8 mouse cellular contexts compared by ENCODE assay signal in the genomic region with DNA sequence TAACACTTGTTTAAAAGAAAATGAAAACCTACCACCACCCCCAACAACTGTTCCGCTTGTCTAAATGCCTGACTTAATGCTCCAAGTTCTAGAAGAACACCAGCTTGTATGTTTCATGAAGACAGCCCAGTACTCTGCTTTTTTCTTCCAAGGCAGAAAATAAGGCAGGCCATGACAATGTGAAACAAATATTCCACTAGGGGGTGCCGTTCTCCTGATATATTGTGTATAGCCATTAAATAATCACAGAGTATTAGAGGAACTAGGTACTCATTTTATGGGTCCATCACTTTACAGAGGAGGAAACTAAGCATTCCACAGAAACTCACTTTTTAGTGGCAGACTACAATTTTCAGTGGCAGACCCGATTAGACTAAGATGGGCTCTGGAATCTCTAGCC. TPM values are rescaled to one million over a fixed set of nuclear protein-coding genes. Genes with fewer than 3 reads are reported as not detected.
DNase-seq lines count a peak whose midpoint lies in the region; ATAC-seq and TF ChIP-seq lines count a peak whose summit lies in the region.

No protein-coding gene starts in this region.

- H3K27ac ChIP-seq in forebrain, embryonic 14.5 days (ENCODE audit: low read depth, low read length): no peak overlapping the region
- no peak overlapping the region for H3K27ac ChIP-seq in forebrain, embryonic 12.5 days
- peak overlapping the region; percentile 98 for H3K27ac ChIP-seq in bone marrow macrophage, adult 2 months (ENCODE audit: insufficient read depth, low read depth, low read length)

- no peaks in the 10 kb centered on the region for H3K9me3 ChIP-seq in forebrain, embryonic 14.5 days (replicated peaks; ENCODE audit: control insufficient read depth, low read length)
- no peaks in the 10 kb centered on the region for H3K9me3 ChIP-seq in forebrain, embryonic 12.5 days

- H3K9ac ChIP-seq in forebrain, embryonic 14.5 days (ENCODE audit: low read length): no peak overlapping the region
- H3K9ac ChIP-seq in forebrain, embryonic 12.5 days: no peak overlapping the region

- peak; percentile 92 for DNase-seq in forebrain, embryonic 14.5 days (ENCODE audit: low spot score)
- peak; percentile 76 for DNase-seq in A20 (ENCODE audit: low read depth, low spot score)
- peak; percentile 76 for DNase-seq in kidney, postnatal 14 days
- peak; percentile 67 for DNase-seq in thymus, postnatal 14 days

- no peak overlapping the region for H3K4me3 ChIP-seq in forebrain, embryonic 14.5 days (ENCODE audit: low read depth, low read length)
- H3K4me3 ChIP-seq in forebrain, embryonic 12.5 days (replicated peaks): no peak overlapping the region
- no peak overlapping the region for H3K4me3 ChIP-seq in bone marrow macrophage, adult 2 months (ENCODE audit: insufficient read depth, low read length)

- 56% methylated on average over 3 of the region's 3 CpGs for WGBS in forebrain, embryonic 14.5 days
- 63% methylated on average over 3 of the region's 3 CpGs for WGBS in forebrain, embryonic 12.5 days

- H3K4me1 ChIP-seq in forebrain, embryonic 14.5 days (ENCODE audit: control insufficient read depth, insufficient read depth, low read length): peaks cover 2% of the 10 kb centered on the region; the same call in 1 of the 2 replicates
- peaks cover 1% of the 10 kb centered on the region; the same call in 1 of the 2 replicates for H3K4me1 ChIP-seq in forebrain, embryonic 12.5 days
- H3K4me1 ChIP-seq in bone marrow macrophage, adult 2 months (ENCODE audit: control insufficient read depth, insufficient read depth, low read length): peaks cover 65% of the 10 kb centered on the region

- H3K36me3 ChIP-seq in forebrain, embryonic 14.5 days (ENCODE audit: control insufficient read depth, insufficient read depth, low read length): peaks cover 40% of the 10 kb centered on the region
- peaks cover 41% of the 10 kb centered on the region for H3K36me3 ChIP-seq in forebrain, embryonic 12.5 days (replicated peaks)

- no peaks in the 10 kb centered on the region for H3K27me3 ChIP-seq in forebrain, embryonic 14.5 days (replicated peaks; ENCODE audit: control insufficient read depth, insufficient read depth, low read length)
- H3K27me3 ChIP-seq in forebrain, embryonic 12.5 days: no peaks in the 10 kb centered on the region

- TF ChIP-seq CTCF in bone marrow macrophage, adult 2 months (IDR thresholded peaks at IDR 0.05; ENCODE audit: low read depth, low read length): no peak

- no peak for TF ChIP-seq POLR2A in bone marrow macrophage, adult 2 months (IDR thresholded peaks at IDR 0.05; ENCODE audit: borderline replicate concordance, low read depth, low read length)

- no peak overlapping the region for H3K4me2 ChIP-seq in forebrain, embryonic 14.5 days (ENCODE audit: low read length)
- H3K4me2 ChIP-seq in forebrain, embryonic 12.5 days: no peak overlapping the region

- 0 out of 2 replicates have a peak, but pooled peaks have one; percentile 61 for ATAC-seq in forebrain, embryonic 14.5 days
- no peak for ATAC-seq in forebrain, embryonic 12.5 days (ENCODE audit: low FRiP score)
- peak; percentile 43 for ATAC-seq in granulocyte monocyte progenitor cell, adult 5-6 weeks (replicated peaks; ENCODE audit: poor library complexity, severe bottlenecking)
- ATAC-seq in megakaryocyte, adult 5-6 weeks (ENCODE audit: poor library complexity, severe bottlenecking): peak; percentile 67

RNA-seq across cellular contexts. Expression of gene Nek9, which starts 7.2 kb away (rescaled TPM):
- 9.5 and 10.4 TPM in 2 replicates for polyA plus RNA-seq in forebrain, embryonic 14.5 days (2014; fragmentation: Nextera tagmentation; extraction: Ambion mirVana)
- 23.7 and 24.5 TPM in 2 replicates for polyA plus RNA-seq in forebrain, embryonic 12.5 days (2016; fragmentation: Nextera tagmentation; extraction: Ambion mirVana)
- 46.6 and 52.4 TPM in 2 replicates for polyA plus RNA-seq in bone marrow macrophage, adult 2 months (2012; ENCODE audit: insufficient read depth, insufficient read length, missing spikeins)
- total RNA-seq in granulocyte monocyte progenitor cell, adult 5-6 weeks (2014; fragmentation: Nextera tagmentation): 33.1 and 44.6 TPM in 2 replicates
- 24.1 and 26.6 TPM in 2 replicates for total RNA-seq in granulocyte monocyte progenitor cell, adult 5-6 weeks (2017)
- 40.9 TPM in 2 replicates for total RNA-seq in megakaryocyte, adult 5-6 weeks (2015)
- total RNA-seq in megakaryocyte, adult 5-6 weeks (2017): 25.1 and 27.9 TPM in 2 replicates

RNA-seq across cellular contexts. Expression of gene Tmed10, which starts 28.3 kb away (rescaled TPM):
- 194 and 212 TPM in 2 replicates for polyA plus RNA-seq in forebrain, embryonic 14.5 days (2014; fragmentation: Nextera tagmentation; extraction: Ambion mirVana)
- 208 and 214 TPM in 2 replicates for polyA plus RNA-seq in forebrain, embryonic 12.5 days (2016; fragmentation: Nextera tagmentation; extraction: Ambion mirVana)
- 291 and 303 TPM in 2 replicates for polyA plus RNA-seq in bone marrow macrophage, adult 2 months (2012; ENCODE audit: insufficient read depth, insufficient read length, missing spikeins)
- total RNA-seq in granulocyte monocyte progenitor cell, adult 5-6 weeks (2014; fragmentation: Nextera tagmentation): 278 and 296 TPM in 2 replicates
- total RNA-seq in granulocyte monocyte progenitor cell, adult 5-6 weeks (2017): 176 and 201 TPM in 2 replicates
- 297 and 300 TPM in 2 replicates for total RNA-seq in megakaryocyte, adult 5-6 weeks (2015)
- 128 and 157 TPM in 2 replicates for total RNA-seq in megakaryocyte, adult 5-6 weeks (2017)

RNA-seq across cellular contexts. Expression of gene Zc2hc1c, which starts 58.0 kb away (rescaled TPM):
- polyA plus RNA-seq in forebrain, embryonic 14.5 days (2014; fragmentation: Nextera tagmentation; extraction: Ambion mirVana): 0.95 and 1.4 TPM in 2 replicates
- polyA plus RNA-seq in forebrain, embryonic 12.5 days (2016; fragmentation: Nextera tagmentation; extraction: Ambion mirVana): 1.1 and 1.6 TPM in 2 replicates
- polyA plus RNA-seq in bone marrow macrophage, adult 2 months (2012; ENCODE audit: insufficient read depth, insufficient read length, missing spikeins): not detected in 2 replicates
- not detected in 2 replicates for total RNA-seq in granulocyte monocyte progenitor cell, adult 5-6 weeks (2014; fragmentation: Nextera tagmentation)
- total RNA-seq in granulocyte monocyte progenitor cell, adult 5-6 weeks (2017): not detected in 2 replicates
- total RNA-seq in megakaryocyte, adult 5-6 weeks (2015): not detected in 2 replicates
- total RNA-seq in megakaryocyte, adult 5-6 weeks (2017): 0.04 TPM in 1 of 2 replicates, not detected in the other

RNA-seq across cellular contexts. Expression of gene Acyp1, which starts 58.1 kb away (rescaled TPM):
- 60.3 and 65.9 TPM in 2 replicates for polyA plus RNA-seq in forebrain, embryonic 14.5 days (2014; fragmentation: Nextera tagmentation; extraction: Ambion mirVana)
- 62.1 and 62.2 TPM in 2 replicates for polyA plus RNA-seq in forebrain, embryonic 12.5 days (2016; fragmentation: Nextera tagmentation; extraction: Ambion mirVana)
- 23.5 and 24.0 TPM in 2 replicates for polyA plus RNA-seq in bone marrow macrophage, adult 2 months (2012; ENCODE audit: insufficient read depth, insufficient read length, missing spikeins)
- 39.7 and 58.9 TPM in 2 replicates for total RNA-seq in granulocyte monocyte progenitor cell, adult 5-6 weeks (2014; fragmentation: Nextera tagmentation)
- total RNA-seq in granulocyte monocyte progenitor cell, adult 5-6 weeks (2017): 34.6 and 69.2 TPM in 2 replicates
- 40.9 and 41.2 TPM in 2 replicates for total RNA-seq in megakaryocyte, adult 5-6 weeks (2015)
- total RNA-seq in megakaryocyte, adult 5-6 weeks (2017): 26.2 and 49.4 TPM in 2 replicates
